Mouse (Mus musculus): ENCODE measurements around the gene 4933407L21Rik.
"Not testable (repeated sequence)": the region's sequence is repeated elsewhere in the genome, so short reads cannot be mapped to it uniquely, and the experiment has no call there.

Gene 4933407L21Rik

DNA sequence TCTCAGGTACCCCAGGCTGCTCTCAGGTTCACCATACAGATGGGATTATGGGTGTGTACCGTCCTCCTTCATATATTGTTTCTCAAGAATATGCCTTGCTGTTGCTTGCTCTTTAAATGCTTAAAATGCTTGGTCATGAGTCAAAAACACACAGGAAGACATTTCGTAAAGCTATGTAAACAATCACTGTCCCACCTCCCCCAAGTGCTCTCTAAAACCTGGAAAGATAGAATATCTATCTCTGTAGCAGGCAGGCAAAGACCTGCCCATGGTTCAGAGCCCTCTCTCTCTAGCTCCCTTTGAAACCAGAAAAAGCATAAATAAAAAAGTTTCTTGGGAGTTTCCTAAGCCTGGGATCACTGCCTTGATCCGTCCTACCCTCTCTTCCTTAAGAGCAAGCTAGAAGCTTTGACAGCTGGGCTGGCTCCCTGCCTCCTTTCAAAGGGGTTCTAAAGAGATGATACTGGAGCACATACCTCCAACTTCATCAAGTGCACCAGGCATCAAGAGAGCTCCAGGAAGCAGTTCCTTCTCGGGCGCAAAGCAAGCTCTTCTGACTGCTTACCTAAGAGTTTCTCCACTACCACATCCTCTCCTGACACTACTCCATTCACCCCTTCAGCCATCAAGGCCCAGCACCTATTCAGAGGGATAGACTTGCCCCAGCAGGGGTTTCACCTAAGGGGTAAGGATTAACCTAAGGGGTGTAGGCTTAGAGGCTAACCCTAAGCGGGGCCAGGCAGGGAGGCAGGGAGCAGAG is 31.0 kb downstream of the 4933407L21Rik start:
- in situ Hi-C loops (cut with MseI, MboI), result no loop called here

DNA sequence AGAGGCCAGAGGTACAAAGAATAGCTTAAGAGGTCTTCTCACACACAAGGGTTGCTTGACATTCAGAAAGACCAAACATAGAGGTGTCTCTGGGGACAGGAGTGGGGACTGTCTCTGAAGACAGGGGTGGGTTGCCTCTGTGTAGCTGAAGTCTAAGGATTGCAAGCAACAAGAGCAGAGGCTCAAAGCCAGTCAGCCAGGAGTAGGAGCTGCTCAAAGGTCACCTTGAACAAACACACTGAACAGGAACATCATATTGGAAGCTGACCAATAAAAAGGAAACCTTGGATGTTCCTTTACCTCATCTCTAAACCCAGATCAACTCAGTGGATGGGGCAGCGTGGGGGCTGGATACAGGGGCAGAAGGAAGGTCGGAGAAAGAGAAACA is 31.6 kb downstream of the 4933407L21Rik start:
- in situ Hi-C loops (cut with MseI, MboI), result no loop called here

DNA sequence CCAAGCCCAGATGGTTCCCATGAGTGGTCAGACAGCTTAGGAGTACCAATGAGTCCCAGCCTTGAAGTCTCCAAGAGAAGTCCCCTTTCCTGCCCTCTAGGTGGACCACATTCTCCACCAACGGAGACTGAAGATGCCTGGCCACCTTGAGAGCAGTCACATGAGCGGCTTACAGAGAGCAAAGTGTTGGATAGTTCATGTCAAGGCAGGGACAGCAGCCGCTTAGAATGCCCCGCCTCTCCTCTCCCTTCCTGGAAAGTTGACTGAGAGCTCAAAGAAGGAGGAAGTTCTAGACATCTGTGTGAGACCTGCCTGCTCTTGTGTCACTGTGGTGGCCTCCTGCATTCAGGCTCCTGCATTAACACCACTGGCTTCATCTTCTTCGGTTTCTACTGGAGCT is 32.6 kb downstream of the 4933407L21Rik start, which contains the start of gene Gpr55:
Gene Gpr55, minus strand, starts transcription at position 135 of the 400 bp plus-strand sequence.
- in situ Hi-C loops (cut with MseI, MboI), result no loop called here

DNA sequence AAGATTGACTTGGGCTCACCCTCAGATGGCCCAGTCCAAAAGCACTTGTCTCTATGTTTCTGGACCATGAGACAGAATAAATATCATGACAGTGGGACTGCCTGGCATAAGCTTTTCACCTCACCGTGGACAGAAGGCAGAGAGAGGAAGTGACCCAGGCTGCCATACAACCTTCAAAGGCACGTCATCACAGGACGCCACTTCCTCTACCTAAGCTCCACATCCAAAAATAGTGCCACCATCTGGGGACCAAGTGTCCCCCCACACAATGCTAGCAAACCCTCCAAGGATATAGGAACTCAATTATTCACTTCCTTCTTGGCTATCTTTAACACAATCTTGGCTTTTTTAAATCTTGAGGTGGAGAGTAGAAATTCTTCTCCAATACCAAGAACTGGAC is 33.8 kb downstream of the 4933407L21Rik start:
- in situ Hi-C loops (cut with MseI, MboI), result no loop called here

DNA sequence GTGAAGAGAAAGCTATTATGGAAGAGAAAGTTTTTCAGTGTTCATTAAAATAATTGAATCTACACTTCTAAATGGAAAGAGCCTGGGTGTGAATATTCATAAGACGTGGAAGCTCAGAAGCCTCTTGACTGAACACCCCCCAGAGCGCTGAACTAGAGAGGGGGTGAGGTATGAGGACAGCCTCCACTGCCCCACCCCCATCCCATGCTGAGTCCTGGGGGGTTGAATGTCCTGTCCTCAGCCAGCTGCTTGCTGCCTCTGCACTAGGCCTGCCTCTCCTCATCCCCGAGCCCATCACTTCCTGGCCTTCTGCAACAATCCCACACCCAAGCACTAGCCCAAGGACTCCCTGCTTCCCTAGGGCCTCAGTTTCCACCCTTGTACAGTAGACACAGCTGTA is 37.6 kb downstream of the 4933407L21Rik start:
- in situ Hi-C loops (cut with MseI, MboI), result no loop called here

DNA sequence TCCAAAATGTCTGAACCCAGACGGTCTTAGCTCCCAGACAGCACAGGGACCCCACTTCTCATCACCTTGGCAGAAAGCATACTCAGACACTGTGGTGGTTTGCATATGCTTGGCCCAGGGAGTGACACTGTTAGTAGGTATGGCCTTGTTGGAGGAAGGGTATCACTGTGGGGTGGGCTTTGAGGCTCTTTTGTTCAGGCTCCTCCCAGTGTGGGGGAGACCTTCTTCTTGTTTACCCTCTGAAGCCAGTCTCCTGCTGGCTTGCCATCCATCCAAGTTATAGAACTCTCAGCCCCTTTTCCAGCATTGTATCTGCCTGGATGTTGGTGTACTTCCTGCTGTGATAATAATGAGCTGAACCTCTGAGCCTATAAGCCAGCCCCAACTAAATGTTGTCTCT is 40.8 kb downstream of the 4933407L21Rik start:
- in situ Hi-C loops (cut with MseI, MboI), result no loop called here

DNA sequence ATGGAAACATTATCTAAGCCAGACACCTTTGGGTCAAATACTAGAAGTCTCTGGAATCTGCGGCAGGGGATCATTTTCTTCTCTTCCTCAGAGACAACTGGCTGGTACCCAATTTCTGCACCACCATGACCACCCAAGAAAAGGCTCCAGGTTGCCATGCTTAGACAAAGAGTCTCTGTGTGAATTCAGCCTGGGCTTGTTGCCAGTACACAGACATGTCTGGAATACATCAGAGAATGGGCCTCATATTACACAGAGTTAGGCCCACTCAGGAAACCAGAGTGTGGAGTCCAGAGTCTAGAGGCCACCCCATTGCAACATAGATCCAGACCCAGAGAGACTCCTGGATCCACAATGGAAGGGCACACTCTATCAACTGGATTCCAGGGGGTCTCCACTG is 41.2 kb downstream of the 4933407L21Rik start:
- in situ Hi-C loops (cut with MseI, MboI), result no loop called here

DNA sequence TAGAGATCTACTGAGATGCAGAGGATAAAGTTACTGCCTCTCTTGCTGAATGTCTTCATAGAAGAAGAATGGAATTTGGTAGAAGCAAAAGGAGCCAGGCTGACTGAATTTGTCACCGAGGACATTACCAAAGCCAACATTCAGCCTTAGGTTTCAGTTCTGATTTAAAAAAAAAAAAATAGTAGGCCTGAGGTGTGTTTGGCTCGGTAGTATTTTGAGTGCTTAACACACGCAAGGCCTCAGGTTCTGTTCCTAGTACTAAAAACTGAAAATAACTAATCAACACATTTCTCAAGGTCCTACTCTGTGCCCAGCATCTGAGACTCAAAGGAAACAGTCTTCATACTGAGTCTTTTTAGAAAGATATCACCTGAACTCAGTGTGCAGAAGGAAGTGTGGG is 42.8 kb downstream of the 4933407L21Rik start:
- in situ Hi-C loops (cut with MseI, MboI), result no loop called here

DNA sequence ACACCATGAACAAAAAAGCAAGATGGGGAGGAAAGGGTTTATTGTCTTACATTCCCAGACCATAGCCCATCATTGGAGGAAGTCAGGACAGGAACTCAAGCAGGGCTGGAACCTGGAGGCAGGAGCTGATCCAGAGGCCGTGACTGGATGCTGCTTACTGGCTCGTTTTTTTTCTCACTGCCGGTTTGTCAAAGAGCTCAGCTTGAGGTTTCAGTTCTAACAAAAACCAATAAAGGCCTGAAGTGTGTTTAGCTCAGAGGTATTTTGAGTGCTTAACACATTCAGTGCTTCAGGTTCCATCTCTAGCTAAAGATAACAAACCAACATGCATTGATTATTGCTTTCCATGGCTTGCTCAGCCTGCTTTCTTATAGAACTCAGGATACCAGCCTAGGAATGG is 44.1 kb downstream of the 4933407L21Rik start:
- in situ Hi-C loops (cut with MseI, MboI), result no loop called here

DNA sequence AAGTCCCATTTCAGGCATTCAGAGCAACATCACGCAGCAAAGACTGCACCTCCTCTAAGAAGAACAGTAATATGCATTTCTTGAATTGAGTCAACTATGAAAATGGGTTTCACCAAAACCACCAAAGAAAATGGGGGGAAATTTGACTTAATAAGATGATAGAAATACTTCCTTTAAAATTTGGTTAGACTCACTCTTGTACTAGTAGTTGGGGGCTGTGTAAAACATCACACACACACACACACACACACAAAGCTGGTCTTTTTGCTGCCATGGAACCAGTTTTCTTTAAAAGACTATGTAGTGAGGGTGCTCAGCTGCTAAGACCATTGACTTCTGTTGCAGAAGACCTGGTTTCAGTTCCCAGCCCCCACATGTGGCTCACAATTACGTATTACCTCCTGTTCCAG is 45.2 kb downstream of the 4933407L21Rik start:
- in situ Hi-C loops (cut with MseI, MboI), result no loop called here

DNA sequence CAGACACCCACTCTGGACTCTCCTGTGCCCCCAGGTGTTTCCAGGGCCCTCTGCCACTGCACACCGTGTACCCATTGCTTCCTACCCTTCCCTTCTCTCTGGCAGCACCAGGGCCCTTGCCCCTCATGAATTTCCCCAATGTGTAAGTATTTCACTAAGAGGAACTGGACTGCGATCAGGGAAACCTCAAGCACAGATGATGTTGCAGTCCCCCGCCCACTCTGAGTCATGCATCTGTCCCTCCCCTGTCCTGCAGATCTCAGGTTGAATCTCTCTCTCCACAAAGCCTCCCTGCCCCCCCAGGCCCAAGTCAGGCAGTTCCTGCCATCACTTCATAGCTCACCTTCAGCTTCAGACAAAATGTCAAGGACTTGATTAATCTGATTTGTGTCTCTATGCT is 49.4 kb downstream of the 4933407L21Rik start:
- in situ Hi-C loops (cut with MseI, MboI), result no loop called here

DNA sequence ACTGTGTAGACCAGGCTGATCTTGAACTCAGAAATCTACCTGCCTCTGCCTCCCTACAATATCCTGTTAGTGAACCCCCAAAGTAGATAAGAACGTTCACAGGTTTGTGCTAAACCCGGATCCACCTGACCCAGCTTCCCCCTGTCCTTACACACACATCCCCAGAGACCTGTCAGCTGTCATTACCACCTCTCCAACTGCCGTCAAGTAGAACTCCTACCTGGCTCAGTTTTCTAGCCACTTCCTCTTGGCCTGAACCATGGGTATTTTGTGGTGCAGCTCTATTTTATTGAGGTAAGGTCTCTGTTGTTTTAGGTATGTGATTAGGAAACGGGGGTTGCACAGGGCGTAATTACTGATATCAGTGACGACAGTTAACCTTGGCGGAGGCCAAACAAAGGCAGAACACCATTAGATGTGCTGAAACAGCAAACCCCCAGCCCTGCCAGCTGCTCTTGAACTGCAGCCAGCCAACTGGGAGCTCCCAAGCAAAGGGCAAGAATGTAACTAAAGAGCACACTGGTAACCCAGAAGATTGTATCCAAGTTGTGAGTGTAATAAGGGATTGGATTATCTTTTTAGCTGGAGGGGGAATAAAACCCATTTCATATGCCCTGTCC is 53.6 kb downstream of the 4933407L21Rik start:
- in situ Hi-C loops (cut with MseI, MboI), result no loop called here

DNA sequence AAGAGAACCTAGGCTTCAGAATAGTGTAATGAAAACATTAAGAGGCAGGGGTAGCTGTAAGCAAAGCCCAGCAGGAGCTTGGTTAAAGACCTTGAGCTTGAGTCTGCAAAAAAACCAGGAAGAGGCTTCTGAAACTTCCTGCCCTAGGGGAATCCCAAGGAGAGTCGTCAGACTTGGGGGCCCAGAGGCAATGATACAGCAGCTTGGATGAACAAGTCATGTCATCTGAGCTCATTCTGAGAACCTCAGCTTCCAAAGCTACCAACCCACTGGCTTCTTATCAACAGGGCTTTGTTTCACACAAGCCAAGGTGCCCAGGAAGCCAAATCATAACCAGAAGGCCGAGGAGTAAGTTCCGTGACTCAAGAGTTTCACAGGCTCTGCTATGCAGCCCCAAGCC is 57.5 kb downstream of the 4933407L21Rik start:
- in situ Hi-C loops (cut with MseI, MboI), result no loop called here

DNA sequence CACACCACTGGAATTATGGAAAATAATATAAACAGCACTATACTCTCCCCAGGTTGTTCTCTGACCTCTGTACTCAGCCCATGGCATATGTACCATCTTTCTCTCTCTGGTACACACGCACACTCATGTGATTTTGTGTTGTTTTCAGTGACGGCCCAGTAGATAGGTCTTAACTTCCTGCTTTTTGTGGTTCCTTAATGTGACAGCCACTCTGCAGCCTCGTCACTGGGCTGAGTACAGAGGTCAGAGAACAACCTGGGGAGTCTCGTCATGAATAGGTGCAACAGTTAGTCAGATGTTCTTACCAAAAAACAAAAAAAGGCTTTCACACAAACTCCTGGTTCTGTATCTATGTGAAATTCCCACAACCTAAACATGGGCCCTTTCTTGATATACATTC is 60.1 kb downstream of the 4933407L21Rik start:
- in situ Hi-C loops (cut with MseI, MboI), result no loop called here

DNA sequence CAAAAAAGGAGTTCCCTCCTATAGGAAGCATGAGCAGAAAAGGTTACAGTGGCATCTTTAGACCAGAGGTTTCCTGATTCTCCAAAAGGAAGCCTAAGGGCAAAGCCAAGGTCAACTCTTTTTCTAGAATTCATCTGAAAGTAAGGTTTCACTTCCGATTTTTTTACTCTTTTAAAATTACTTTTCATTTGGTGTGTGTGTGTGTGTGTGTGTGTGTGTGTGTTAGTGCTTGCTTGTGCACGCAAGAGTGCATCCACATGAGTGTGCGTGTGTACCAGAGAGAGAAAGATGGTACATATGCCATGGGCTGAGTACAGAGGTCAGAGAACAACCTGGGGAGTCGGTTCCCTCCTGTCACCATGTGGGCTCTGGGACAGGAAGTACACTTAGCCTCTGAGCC is 60.6 kb downstream of the 4933407L21Rik start:
- in situ Hi-C loops (cut with MseI, MboI), result not testable (repeated sequence)
